Mouse (Mus musculus) adrenal gland, adult 8-10 months (tissue): ENCODE results near the gene Dph1. TPM values are rescaled to one million over a fixed set of nuclear protein-coding genes. Genes with fewer than 3 reads are reported as not detected.

Experiments
- DNase-seq: peaks from one replicate; pipeline ENCODE4 v3.0.0; 2022
- total RNA-seq, 4 experiments: library from RNA; stranded (reverse); gene quantifications; 2 replicates each; pipeline ENCODE4 v1.2.4; 2022

Gene Dph1
- total RNA-seq = 10 to 100 TPM; 32.3 to 46.1 (median 44.7) TPM

DNA sequence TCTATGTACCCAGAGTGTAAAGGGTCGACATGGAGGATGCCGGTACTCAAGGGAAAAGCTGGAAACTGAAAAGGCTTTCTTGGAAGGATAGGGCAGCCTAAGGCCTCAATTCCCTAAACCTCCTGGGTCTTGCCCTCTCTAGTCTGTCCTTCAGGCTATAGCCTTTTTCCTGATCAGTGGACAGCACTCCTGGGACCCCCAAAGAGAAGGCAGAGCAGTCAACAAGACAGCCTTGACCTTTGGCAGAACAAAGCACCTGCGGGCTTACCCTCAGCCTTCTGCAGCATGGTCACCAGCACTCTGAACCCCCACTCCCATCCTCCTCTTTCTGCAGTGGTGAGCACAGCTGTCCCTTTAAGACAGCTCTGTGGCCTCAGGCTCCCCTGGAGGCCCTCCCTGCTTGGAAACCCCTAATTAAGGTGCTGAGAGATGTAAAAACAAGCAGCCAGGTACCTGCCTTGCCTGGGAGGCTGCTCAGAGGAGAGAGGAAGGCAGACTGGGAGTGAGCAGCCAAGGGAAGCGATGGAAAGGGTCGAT, at the start of gene Dph1:
Gene Dph1 (minus strand): TSS at position 337 of the 537 bp plus-strand sequence.
- DNase-seq = no peak

- DNase-seq = no peak
Observed at GRCm38 (mm10) chr11:75240158-75240934, 49.3 kb upstream of the Dph1 start.

DNA sequence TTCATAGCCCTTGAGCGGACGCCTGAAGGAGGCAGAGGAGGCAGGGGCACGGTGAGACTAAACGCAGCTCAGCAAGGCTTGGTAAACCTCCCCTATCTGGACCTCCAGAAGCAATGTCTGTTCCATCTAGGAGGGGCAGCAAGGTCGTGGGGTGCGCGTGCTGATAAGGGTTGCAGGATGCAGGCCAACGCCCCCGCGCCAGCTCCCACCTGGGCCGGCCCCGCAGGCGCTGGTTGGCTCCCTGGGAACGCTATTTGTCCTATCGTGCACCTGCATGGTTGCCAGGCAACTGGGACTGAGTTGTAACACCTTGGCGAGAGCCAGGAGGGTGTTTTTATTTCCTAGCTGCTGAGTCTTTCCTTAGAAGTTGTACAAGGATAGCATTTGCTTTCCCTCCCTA, 43.7 kb upstream of the Dph1 start:
- no peak for DNase-seq

GRCm38 (mm10) chr11:75232434-75232833, 41.4 kb upstream of the Dph1 start:
- DNase-seq = peak; percentile 74

DNA sequence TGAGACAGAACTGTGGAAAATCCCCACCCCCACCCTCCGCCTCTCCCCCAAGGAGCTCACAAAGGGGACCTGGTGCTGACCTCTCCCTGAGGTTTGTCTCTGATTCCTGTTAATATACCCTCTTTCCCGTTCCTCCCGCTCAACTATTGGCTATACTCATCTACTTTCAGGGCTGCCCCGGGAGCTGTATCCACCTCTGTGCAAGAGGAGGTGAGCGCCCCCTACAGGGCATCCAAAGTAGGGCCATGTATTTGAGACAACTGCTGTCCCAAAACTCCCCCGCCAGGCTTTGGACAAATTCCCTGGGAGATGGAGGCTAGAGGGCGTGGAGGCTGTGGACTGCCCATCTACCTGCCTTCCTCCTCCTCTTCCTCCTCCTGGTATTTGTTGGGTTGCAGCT, 40.7 kb upstream of the Dph1 start:
- DNase-seq = peak; percentile 71

DNA sequence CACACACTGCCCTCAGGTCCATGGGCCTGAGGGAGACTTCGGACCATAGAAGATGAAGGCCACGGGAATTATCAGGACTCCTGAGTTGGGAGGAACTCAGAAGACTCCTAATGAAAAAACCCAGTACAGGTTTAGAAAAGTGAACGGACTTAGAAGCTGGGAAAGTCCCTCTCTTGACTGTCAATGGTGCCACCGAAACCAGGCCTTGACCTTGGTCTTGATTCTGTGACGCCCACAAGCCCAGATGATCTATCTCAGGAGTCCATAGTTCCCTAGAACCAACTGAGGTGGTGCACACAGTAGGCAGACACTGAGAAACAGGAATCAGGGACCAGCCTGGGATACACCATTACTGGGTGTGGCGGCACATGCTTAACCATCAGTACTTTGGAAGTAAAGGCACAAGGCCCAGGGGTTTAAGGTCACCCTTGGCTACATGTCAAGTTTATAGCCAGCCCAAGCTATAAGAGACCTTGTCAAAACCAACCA, 39.3 kb upstream of the Dph1 start:
- no peak for DNase-seq

DNA sequence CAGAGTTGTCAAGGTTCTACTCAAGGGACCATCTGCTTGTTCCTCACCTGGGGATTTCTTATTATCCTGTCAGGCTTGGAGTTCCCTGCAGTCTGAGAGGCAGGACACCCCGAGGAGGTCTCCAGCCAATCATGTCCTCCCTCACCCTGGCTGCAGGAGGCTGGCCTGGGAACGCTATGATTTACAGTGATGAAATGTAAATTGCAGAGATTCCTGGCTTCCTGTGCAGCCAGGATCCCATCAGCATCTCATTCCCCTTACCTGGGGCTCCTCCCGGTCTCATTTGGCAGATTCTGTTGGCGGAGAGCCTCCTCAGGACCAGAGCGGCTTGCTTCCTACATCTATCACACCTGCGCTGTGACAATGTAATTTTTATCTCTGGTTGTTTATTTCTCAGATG, 38.2 kb upstream of the Dph1 start:
- no peak for DNase-seq

DNA sequence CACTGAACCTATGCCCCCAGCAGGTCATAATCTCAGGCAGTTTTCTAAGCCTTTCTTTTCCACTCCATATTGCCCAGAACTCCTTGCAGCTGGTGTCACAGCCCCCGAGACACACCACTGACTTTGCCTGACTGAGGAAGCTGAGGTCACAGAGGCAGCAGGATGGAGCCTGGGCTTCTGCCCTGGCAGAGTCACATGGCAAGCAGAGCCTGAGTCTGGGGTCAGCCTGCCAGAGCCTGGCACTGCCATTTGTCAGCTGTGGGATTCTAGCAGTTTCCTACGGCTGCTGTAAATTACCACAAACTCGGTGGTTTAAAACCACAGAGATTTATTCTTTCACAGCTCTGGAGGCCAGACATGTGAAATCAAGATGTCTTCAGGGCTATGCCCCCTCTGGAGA, 36.6 kb upstream of the Dph1 start:
- DNase-seq = no peak

DNA sequence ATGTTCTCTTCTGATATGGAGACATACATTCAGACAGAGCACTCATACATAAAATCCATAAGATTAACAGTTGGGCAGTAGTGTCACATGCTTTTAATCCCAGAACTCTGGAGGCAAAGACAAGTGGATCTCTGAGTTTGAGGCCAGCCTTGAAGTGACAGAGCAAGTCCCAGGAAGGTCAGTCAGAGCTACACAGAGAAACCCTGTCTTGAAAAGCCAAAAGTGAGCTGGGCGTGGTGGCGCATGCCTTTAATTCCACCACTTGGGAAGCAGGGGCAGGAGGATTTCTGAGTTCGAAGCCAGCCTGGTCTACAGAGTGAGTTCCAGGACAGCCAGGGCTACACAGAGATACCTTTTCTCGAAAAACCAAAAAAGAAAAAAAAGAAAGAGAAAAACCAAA, 33.8 kb upstream of the Dph1 start:
- DNase-seq = no peak

DNA sequence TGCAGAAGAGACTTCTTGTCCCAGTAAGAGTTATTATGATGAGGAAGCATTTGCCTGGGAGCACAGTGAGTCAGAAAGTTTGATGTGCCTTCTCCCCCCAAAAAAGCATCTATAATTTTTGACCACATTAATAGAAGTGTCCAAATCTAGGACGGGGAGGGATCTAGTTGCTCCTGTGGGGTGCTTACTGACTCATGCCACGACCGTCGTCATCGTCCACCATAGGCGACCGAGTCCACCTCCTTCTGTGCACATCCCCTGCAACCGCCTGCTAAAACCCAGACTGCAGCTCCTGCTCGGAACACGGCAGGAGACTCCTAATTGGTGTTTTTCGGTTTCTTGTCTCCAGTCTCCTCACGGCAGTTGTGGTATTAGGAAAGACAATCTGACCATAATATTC, 33.0 kb upstream of the Dph1 start:
- no peak for DNase-seq

- no peak for DNase-seq
Observed at GRCm38 (mm10) chr11:75220517-75221145, 29.6 kb upstream of the Dph1 start.

DNA sequence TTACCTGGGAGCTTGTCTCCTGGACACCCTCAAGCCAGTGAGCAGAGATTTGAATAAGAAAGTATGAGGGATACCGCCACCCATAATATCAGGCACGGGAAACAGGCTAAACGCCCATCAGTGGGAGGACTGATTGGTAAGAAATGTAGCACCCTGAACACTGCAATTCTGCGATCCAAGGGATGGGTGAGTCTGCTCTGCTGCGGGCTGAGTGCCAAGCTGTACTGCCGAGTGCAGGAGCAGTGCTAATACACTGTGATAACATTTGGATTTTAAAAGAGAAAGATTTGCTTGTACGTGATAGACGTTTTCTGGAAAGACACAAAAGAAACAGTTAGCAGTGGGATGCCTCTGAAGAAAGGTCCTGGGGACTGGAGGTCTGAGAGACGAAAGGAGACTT, 29.1 kb upstream of the Dph1 start:
- DNase-seq = no peak

DNA sequence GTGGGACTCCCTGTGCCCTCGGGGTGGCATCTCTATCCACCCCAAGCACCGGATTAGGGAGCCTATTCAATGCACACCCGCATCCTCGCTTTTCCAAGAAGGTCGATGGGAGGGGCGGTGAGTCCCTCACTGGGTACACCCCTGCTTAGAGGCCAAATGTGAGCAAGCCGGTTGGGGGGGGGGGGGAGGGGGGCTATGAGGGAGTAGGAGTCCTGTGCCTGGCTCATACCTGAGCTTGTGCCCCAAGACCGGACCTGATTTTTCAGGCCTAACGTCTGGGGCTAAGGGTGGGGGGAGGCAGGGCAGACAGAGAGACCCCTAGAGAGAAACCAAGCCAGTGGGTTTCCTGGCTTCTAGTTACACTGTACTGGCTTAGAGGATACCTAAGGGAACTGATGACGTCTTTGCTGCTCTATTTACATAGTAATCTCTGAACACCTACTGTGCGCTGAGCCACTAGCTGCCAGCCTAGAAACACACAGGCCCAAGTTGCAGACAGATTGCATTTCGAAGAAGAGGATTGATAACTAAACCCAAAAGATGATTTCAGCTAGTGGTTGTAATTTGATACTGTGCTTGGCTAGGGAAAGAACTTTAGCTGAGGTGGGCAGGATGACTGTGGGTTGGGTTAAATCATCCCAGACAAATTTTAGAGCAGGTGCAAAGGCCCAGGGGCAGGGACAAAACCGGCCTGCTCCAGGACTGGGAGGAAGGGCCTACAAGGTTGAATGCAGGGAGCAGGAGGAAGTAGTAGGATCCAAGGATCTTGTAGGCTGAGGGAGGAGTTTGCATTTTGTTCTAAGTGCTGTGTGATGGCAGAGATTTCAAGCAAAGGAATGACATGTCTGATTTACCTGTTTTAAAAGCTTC, 23.3 kb upstream of the Dph1 start:
- DNase-seq = no peak

DNA sequence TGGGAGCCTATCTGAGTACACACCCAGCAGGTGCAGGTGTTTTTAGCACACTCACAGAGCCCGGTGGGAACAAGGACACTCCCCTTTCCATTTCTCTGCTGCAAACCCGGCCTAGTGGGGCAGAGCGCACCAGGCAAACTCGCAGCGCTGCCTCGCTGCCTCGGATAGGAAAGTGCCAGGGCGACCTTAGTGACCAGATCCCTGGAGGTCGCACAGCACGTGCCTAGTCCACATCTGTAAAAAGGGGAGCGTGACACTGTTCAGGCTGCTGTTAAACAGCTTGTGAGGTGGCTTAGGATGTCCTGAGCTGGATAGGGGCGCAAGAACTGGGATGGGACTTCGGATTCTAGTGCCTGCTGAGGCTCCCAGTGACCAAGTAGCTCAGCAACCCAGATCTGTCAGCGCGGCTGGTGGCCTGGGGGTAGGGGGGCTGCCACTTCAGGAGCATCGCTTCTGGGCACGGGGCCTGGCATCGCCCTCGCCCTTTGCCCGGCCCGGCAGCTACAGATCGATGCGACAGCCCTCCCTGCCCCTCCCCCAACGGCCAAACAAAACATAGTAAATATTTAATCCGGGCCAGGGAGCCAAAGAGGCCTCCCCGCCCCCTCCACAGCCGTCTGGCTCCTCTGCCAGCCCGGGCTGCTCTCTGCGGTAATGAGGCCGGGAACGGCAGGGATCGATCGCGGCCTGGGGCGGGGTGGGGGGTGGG, 22.5 kb upstream of the Dph1 start:
- peak; percentile 34 for DNase-seq

DNA sequence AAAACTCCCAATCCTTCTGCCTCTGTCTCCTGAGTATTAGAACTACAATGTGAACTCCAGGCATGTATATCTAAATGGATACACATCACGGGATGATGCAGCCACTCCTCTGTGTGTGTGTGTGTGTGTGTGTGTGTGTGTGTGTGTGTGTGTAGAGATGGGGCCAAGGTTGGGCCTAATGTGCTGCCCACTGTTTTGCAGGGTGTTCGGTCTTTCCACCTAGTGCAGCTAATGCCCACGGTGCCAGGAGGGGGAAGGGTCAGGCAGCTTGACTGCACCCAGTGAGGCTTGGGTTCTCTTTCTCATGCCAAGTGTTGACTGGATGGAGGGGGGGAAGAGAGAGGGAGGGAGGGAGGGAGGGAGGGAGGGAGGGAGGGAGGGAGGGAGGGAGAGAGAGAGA, 21.8 kb upstream of the Dph1 start:
- no peak for DNase-seq

- no peak for DNase-seq
Observed at GRCm38 (mm10) chr11:75212031-75212667, 21.1 kb upstream of the Dph1 start.

DNA sequence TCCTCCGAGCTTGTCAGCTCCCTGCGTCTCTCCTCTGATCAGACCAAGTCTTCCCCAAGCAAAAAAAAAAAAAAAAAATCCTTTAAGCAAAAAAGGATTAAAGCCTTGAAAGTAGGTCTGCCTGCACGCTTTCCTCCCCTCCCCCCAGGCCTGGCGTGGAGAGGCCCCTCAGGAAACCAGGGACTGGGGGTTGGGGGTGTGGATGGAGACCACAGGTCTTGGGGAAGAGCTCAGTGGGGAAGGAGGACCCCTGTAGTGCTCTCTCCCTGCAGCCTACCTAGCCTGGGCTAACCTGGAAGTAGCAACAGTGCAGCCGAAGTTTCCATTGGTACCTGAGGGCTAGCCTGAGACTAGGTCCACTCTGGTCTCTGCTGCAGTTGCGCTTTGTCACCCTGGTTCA, 19.7 kb upstream of the Dph1 start:
- DNase-seq = no peak

DNA sequence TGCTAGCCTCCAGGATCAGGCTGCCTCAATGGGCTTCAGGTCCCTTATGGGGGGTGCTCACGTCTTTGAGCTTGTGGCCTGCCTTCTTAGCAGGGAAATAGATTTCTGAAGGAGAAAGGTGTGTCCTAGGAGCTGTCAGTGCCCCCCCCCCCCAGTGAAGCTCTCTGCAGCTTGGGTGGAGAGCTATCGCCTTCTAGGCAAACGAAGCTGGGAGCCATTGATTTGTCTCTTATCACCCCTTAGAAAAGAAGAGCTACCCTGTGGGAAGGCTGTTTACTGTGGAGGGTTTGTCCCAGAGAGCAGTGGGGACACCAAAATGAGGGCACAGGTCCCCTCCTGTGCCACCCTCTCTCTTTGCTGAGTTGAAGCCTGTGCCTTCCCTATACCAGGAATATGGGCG, 19.1 kb upstream of the Dph1 start:
- DNase-seq = no peak

DNA sequence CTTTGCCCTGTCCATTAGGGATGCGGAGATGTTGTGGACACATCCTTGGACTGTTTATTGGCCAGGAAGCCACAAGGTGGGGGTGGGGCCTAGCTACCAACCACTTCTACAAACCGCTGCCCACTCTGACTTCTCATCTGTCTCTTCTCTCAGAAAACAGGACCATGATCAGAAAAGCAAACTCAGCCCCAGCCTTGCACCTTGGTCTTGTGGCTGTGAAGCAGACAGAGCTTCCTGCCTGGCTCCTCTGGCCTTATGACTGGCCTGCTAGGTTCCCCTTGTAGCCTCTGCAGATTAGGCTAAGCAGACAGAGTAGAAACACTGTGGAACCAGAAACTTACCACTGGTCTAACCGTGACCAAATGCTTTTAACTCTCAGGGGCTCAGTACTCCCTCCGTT, 18.3 kb upstream of the Dph1 start:
- no peak for DNase-seq

DNA sequence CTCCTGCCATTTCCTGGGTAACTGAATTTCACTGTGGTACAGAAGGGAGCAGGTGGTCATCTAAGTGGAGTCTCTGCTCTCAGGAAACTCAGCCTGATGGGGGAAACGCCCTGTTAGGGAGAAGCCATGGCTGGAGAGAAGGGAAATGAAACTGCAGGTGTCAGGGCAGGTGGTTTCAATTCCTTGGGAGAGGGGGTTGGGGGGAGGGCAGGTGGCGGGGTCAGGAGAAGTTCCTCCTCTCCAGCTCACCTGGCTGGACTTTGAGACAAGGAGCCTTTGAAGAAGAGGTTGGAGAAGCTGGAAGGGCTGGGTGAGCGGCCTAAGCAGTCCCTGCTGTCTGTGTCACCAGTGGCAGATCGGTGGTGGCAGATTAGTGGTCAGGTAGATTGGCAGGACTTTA, 15.3 kb upstream of the Dph1 start:
- no peak for DNase-seq

DNA sequence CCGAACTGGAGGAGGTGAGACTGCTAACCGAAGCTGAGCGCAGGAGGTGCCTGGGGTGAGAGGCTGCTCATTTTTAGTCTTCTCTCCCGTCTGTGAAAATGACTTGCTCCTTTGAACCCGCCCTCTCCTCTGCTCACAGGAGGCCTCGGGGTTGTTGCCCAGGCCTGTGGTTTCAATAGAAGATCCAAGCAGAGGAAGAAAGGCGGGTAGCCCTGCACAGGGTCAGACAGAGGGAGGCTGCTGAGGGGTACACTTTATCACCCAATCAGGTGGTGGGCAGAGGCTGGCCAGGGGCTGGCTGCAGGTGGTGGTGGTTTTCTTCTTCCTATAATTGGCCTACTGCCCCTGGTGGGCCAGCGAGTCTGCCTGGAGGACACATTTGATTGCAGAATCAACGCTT, 13.4 kb upstream of the Dph1 start:
- no peak for DNase-seq

DNA sequence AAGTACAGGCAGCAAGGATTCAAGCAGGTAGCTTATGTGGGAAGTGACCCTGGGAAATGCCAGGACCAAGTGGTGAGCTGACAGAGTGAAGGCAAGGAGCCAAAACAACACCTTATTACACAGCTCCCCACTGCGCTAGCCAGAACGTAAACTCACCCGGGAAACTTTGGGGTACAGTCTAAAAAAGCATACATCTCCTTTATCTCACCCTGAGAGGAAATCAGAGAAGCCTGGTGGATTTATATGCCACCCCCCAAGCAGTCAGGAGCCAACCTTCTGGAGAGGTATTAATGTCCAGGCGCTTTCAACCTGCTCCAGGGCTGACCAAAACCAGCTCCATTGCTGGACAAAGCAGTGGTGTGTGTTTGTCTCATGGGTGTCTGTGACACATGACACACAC, 12.9 kb upstream of the Dph1 start:
- no peak for DNase-seq
